Comparison of ENCODE assay signal across 10 mouse cellular contexts in genomic region chr6:52217895-52218642, GRCm38 (mm10). TPM values are rescaled to one million over a fixed set of nuclear protein-coding genes. Genes with fewer than 3 reads are reported as not detected.
DNase-seq lines count a peak whose midpoint lies in the region; ATAC-seq and TF ChIP-seq lines count a peak whose summit lies in the region.
"Had no signal": no experiment of that assay in that cellular context is flagged by ENCODE, and none has a peak within 500 bp of the region (broad histone marks: within the 10 kb centered on the region; RNA-seq: fewer than 3 reads in every experiment).

No protein-coding gene starts in this region.

- WGBS in stomach, postnatal 0 days, result 14% methylated on average over 23 of the region's 23 CpGs

- peaks cover 37% of the 10 kb centered on the region; the same call in 1 of the 2 replicates for H3K27me3 ChIP-seq in stomach, postnatal 0 days (ENCODE audit: control insufficient read depth, insufficient read depth, low read length)

- H3K4me2 ChIP-seq in stomach, postnatal 0 days (replicated peaks; ENCODE audit: low read depth), result peak overlapping the region; percentile 53

- peak overlapping the region; percentile 60; the same call in 1 of the 2 replicates for H3K9ac ChIP-seq in stomach, postnatal 0 days (ENCODE audit: low read length)

- no peaks in the 10 kb centered on the region for H3K9me3 ChIP-seq in stomach, postnatal 0 days (ENCODE audit: control insufficient read depth, low read length)

- no peaks in the 10 kb centered on the region for H3K36me3 ChIP-seq in stomach, postnatal 0 days (ENCODE audit: control insufficient read depth, insufficient read depth, low read length)

- H3K4me1 ChIP-seq in stomach, postnatal 0 days (replicated peaks; ENCODE audit: control insufficient read depth, insufficient read depth), result no peaks in the 10 kb centered on the region

- H3K27ac ChIP-seq in stomach, postnatal 0 days (replicated peaks), result peak overlapping the region; percentile 58; the same call in 1 of the 2 replicates

- H3K4me3 ChIP-seq in stomach, postnatal 0 days (ENCODE audit: low read depth, low read length), result peak overlapping the region; percentile 43

- TF ChIP-seq CTCF in stomach, postnatal 0 days (IDR thresholded peaks at IDR 0.05; ENCODE audit: low read depth), result no peak

- no peak for TF ChIP-seq EP300 in stomach, postnatal 0 days (optimal IDR thresholded peaks at IDR 0.05)

- no peak for ATAC-seq in stomach, postnatal 0 days (ENCODE audit: low FRiP score, low TSS enrichment)

- DNase-seq in ovary, postnatal 10 days (ENCODE audit: low spot score), result peak; percentile 1
- DNase-seq in ovary, postnatal 14 days (ENCODE audit: low spot score), result no peak
- DNase-seq in forelimb bud, embryonic 11.5 days (ENCODE audit: low read depth, low spot score), result peak; percentile 44
- DNase-seq in kidney, postnatal 14 days, result peak; percentile 51
- DNase-seq in stomach, postnatal 0 days (ENCODE audit: low spot score), result no peak
- DNase-seq in adrenal gland, postnatal 25 days, result no peak
- DNase-seq in embryo, embryonic 9.5 days (ENCODE audit: extremely low spot score), result no peak
- DNase-seq: midbrain, embryonic 14.5 days had no signal

RNA-seq across cellular contexts. Expression of gene Hoxa7, which starts 3.6 kb away (rescaled TPM):
- polyA plus RNA-seq in stomach, postnatal 0 days (2015; fragmentation: Nextera tagmentation; extraction: Ambion mirVana), result 8.1 and 8.5 TPM in 2 replicates
- total RNA-seq in adrenal gland, postnatal 25 days (2021), result 12.9 and 18.3 TPM in 2 replicates
- polyA plus RNA-seq: midbrain, embryonic 14.5 days had no signal

RNA-seq across cellular contexts. Expression of gene Gm28308, which starts 4.9 kb away (rescaled TPM):
- 0.21 TPM in 1 of 2 replicates, not detected in the other for polyA plus RNA-seq in stomach, postnatal 0 days (2015; fragmentation: Nextera tagmentation; extraction: Ambion mirVana)
- 0.88 and 4.9 TPM in 2 replicates for total RNA-seq in adrenal gland, postnatal 25 days (2021)
- total RNA-seq: adrenal gland, adult 18-20 months; heart, adult 18-20 months had no signal
- polyA plus RNA-seq: midbrain, embryonic 14.5 days had no signal

RNA-seq across cellular contexts. Expression of gene Hoxa3, which starts 4.9 kb away (rescaled TPM):
- polyA plus RNA-seq in stomach, postnatal 0 days (2015; fragmentation: Nextera tagmentation; extraction: Ambion mirVana), result 2.8 and 2.9 TPM in 2 replicates
- 6.3 and 6.9 TPM in 2 replicates for total RNA-seq in adrenal gland, postnatal 25 days (2021)
- polyA plus RNA-seq: midbrain, embryonic 14.5 days had no signal

RNA-seq across cellular contexts. Expression of gene Hoxa6, which starts 9.5 kb away (rescaled TPM):
- polyA plus RNA-seq in stomach, postnatal 0 days (2015; fragmentation: Nextera tagmentation; extraction: Ambion mirVana), result 0.33 and 0.80 TPM in 2 replicates
- total RNA-seq in adrenal gland, postnatal 25 days (2021), result 3.1 and 5.6 TPM in 2 replicates
- total RNA-seq: heart, adult 18-20 months had no signal
- polyA plus RNA-seq: midbrain, embryonic 14.5 days had no signal

RNA-seq across cellular contexts. Expression of gene Hoxa9, which starts 12.8 kb away (rescaled TPM):
- polyA plus RNA-seq in stomach, postnatal 0 days (2015; fragmentation: Nextera tagmentation; extraction: Ambion mirVana), result 0.13 and 0.61 TPM in 2 replicates
- total RNA-seq in adrenal gland, postnatal 25 days (2021), result 0.61 and 1.5 TPM in 2 replicates
- total RNA-seq: heart, adult 18-20 months had no signal
- polyA plus RNA-seq: midbrain, embryonic 14.5 days had no signal

Comparison
In these comparisons a context has a peak if more than half of its experiments do, and no peak if none do; other contexts are left out.
1. DNase-seq: peak in ovary, postnatal 10 days (single experiment), forelimb bud, embryonic 11.5 days (single experiment) and kidney, postnatal 14 days (single experiment); none in ovary, postnatal 14 days (single experiment), stomach, postnatal 0 days (single experiment), adrenal gland, postnatal 25 days (single experiment) and embryo, embryonic 9.5 days (single experiment).